Mouse (Mus musculus) neural tube, embryonic 12.5 days (tissue): ENCODE results near the gene Abca8a. TPM values are rescaled to one million over a fixed set of nuclear protein-coding genes. Genes with fewer than 3 reads are reported as not detected.
"Not testable (repeated sequence)": the region's sequence is repeated elsewhere in the genome, so short reads cannot be mapped to it uniquely, and the experiment has no call there.

Source experiments
- ATAC-seq: fragments of 200-750 bp; cut with Nextera tagmentation; 2 replicates; pipeline ENCODE4 v1.8.0; 2017; ENCODE audit warnings: low read depth, mild to moderate bottlenecking, moderate TSS enrichment, moderate library complexity; ENCODE audit not compliant: low FRiP score
- H3K27ac ChIP-seq: fragments of 300-500 bp; sonication (generic); 2 replicates; pipeline ENCODE4 v1.5.1; 2016
- H3K27me3 ChIP-seq: fragments of 300-500 bp; sonication (generic); replicated peaks from 2 replicates; pipeline ENCODE4 v1.6.1; 2016; ENCODE audit warnings: mild to moderate bottlenecking
- H3K36me3 ChIP-seq: fragments of 300-500 bp; sonication (generic); 2 replicates; pipeline ENCODE4 v1.6.1; 2016; ENCODE audit warnings: mild to moderate bottlenecking
- H3K4me1 ChIP-seq: fragments of 300-500 bp; sonication (generic); 2 replicates; pipeline ENCODE4 v1.6.1; 2016
- H3K4me2 ChIP-seq: fragments of 300-500 bp; sonication (generic); replicated peaks from 2 replicates; pipeline ENCODE4 v1.6.1; 2016; ENCODE audit warnings: mild to moderate bottlenecking
- H3K4me3 ChIP-seq: fragments of 300-500 bp; sonication (generic); 2 replicates; pipeline ENCODE4 v1.5.1; 2016
- H3K9ac ChIP-seq: fragments of 300-500 bp; sonication (generic); 2 replicates; pipeline ENCODE4 v1.6.1; 2016; ENCODE audit warnings: mild to moderate bottlenecking
- H3K9me3 ChIP-seq: fragments of 300-500 bp; sonication (generic); 2 replicates; pipeline ENCODE4 v1.6.1; 2016; ENCODE audit warnings: mild to moderate bottlenecking
- WGBS: fragments of 180-500 bp; shearing (Covaris S2); methylation state at CpG from one replicate; pipeline ENCODE4 v1.1.7; 2016; 5-methylcytosine and 5-hydroxymethylcytosine counted together
- polyA plus RNA-seq: library from polyadenylated mRNA; unstranded; fragments of >200 nt; fragmentation: Nextera tagmentation; extraction: Ambion mirVana; gene quantifications from 2 replicates; pipeline ENCODE4 v1.2.1, GENCODE M21; 2016

The Abca8a gene
- polyA plus RNA-seq, 1 experiment from 2014 or later, result 0.08 TPM

GRCm38 (mm10) chr11:110053681-110054080 lies 42.1 kb downstream of the Abca8a start:
- Histone ChIP-seq H3K27me3 (no peaks in the 10 kb centered on the region), H3K4me2 (no peak overlapping the region), H3K27ac (no peak overlapping the region), H3K9ac (no peak overlapping the region), H3K4me1 (no peaks in the 10 kb centered on the region), H3K36me3 (no peaks in the 10 kb centered on the region), H3K9me3 (no peaks in the 10 kb centered on the region), H3K4me3 (no peak overlapping the region)
- ATAC-seq, result no peak
- WGBS, result 72% methylated on average over 3 of the region's 3 CpGs

- H3K36me3 ChIP-seq, result no peaks in the 10 kb centered on the region
- H3K4me3 ChIP-seq, result no peak overlapping the region
- H3K27me3 ChIP-seq, result no peaks in the 10 kb centered on the region
- no peak overlapping the region for H3K27ac ChIP-seq
- H3K4me1 ChIP-seq, result no peaks in the 10 kb centered on the region
- 95% methylated on average over 2 of the region's 2 CpGs for WGBS
- H3K9ac ChIP-seq, result no peak overlapping the region
- H3K9me3 ChIP-seq, result no peaks in the 10 kb centered on the region
- H3K4me2 ChIP-seq, result no peak overlapping the region
- ATAC-seq, result no peak
Measured at GRCm38 (mm10) chr11:110037795-110038194, 58.0 kb downstream of the Abca8a start.

GRCm38 (mm10) chr11:110028913-110029695 lies 66.7 kb downstream of the Abca8a start:
- 68% methylated on average over 7 of the region's 7 CpGs for WGBS
- no peaks in the 10 kb centered on the region for H3K9me3 ChIP-seq

GRCm38 (mm10) chr11:110010836-110011546 lies 84.8 kb downstream of the Abca8a start:
- H3K36me3 ChIP-seq, result no peaks in the 10 kb centered on the region
- no peak overlapping the region for H3K27ac ChIP-seq
- no peak overlapping the region for H3K9ac ChIP-seq
- ATAC-seq, result no peak
- WGBS, result 88% methylated on average over 2 of the region's 2 CpGs
- H3K4me1 ChIP-seq, result no peaks in the 10 kb centered on the region
- H3K27me3 ChIP-seq, result no peaks in the 10 kb centered on the region
- no peak overlapping the region for H3K4me2 ChIP-seq
- no peak overlapping the region for H3K4me3 ChIP-seq
- H3K9me3 ChIP-seq, result no peaks in the 10 kb centered on the region

More at GRCm38 (mm10) chr11:110028913-110029695, 66.7 kb downstream of the Abca8a start:
- H3K4me1 ChIP-seq, result no peaks in the 10 kb centered on the region
- H3K27ac ChIP-seq, result no peak overlapping the region
- no peak overlapping the region for H3K9ac ChIP-seq
- no peak for ATAC-seq
- no peak overlapping the region for H3K4me2 ChIP-seq
- H3K27me3 ChIP-seq, result no peaks in the 10 kb centered on the region
- no peaks in the 10 kb centered on the region for H3K36me3 ChIP-seq
- H3K4me3 ChIP-seq, result no peak overlapping the region

GRCm38 (mm10) chr11:109995624-109996023 lies 100.2 kb downstream of the Abca8a start, which contains the start of gene Abca8b:
TSS of gene Abca8b (minus strand) at chr11:109995845.
- WGBS, result under 1% methylated on average over 15 of the region's 15 CpGs
- peak within 1 kb of the TSS; percentile 70 for H3K4me2 ChIP-seq
- H3K27ac ChIP-seq, result no peak within 1 kb of the TSS
- no peaks in the 10 kb centered on the region for H3K27me3 ChIP-seq
- H3K9me3 ChIP-seq, result no peaks in the 10 kb centered on the region
- ATAC-seq, result peak; percentile 97
- H3K9ac ChIP-seq, result 0 out of 2 replicates have a peak within 1 kb of the TSS, but pooled peaks have one; percentile 33
- H3K36me3 ChIP-seq, result no peaks in the 10 kb centered on the region
- 0 out of 2 replicates have a peak, but pooled peaks cover 4% of the 10 kb centered on the region for H3K4me1 ChIP-seq
- H3K4me3 ChIP-seq, result peak within 1 kb of the TSS; percentile 35

- Histone ChIP-seq H3K27ac (no peak overlapping the region), H3K27me3 (no peaks in the 10 kb centered on the region), H3K4me2 (peak overlapping the region; percentile 70), H3K4me1 (0 out of 2 replicates have a peak, but pooled peaks cover 4% of the 10 kb centered on the region), H3K36me3 (no peaks in the 10 kb centered on the region), H3K4me3 (no peak overlapping the region), H3K9me3 (no peaks in the 10 kb centered on the region), H3K9ac (no peak overlapping the region)
- 4% methylated on average over 3 of the region's 3 CpGs for WGBS
- ATAC-seq, result peak; percentile 32; the same call in 1 of the 2 replicates
Measured at GRCm38 (mm10) chr11:109995013-109995412, 100.8 kb downstream of the Abca8a start.

GRCm38 (mm10) chr11:109994014-109994413 lies 101.8 kb downstream of the Abca8a start:
- WGBS, result 50% methylated on average over 6 of the region's 6 CpGs
- no peak overlapping the region for H3K9ac ChIP-seq
- H3K9me3 ChIP-seq, result no peaks in the 10 kb centered on the region
- H3K27ac ChIP-seq, result no peak overlapping the region
- no peak overlapping the region for H3K4me2 ChIP-seq
- H3K4me1 ChIP-seq, result 0 out of 2 replicates have a peak, but pooled peaks cover 4% of the 10 kb centered on the region
- no peaks in the 10 kb centered on the region for H3K27me3 ChIP-seq
- H3K4me3 ChIP-seq, result no peak overlapping the region
- no peak for ATAC-seq
- H3K36me3 ChIP-seq, result no peaks in the 10 kb centered on the region

- H3K4me2 ChIP-seq, result no peak overlapping the region
- H3K4me1 ChIP-seq, result 0 out of 2 replicates have a peak, but pooled peaks cover 4% of the 10 kb centered on the region
- H3K36me3 ChIP-seq, result no peaks in the 10 kb centered on the region
- H3K27ac ChIP-seq, result no peak overlapping the region
- H3K9me3 ChIP-seq, result no peaks in the 10 kb centered on the region
- no peak overlapping the region for H3K9ac ChIP-seq
- no peak overlapping the region for H3K4me3 ChIP-seq
- 81% methylated on average over 3 of the region's 3 CpGs for WGBS
- H3K27me3 ChIP-seq, result no peaks in the 10 kb centered on the region
- ATAC-seq, result no peak
Measured at GRCm38 (mm10) chr11:109991270-109991669, 104.5 kb downstream of the Abca8a start.

GRCm38 (mm10) chr11:109990256-109990655 lies 105.5 kb downstream of the Abca8a start:
- Histone ChIP-seq H3K4me3 (no peak overlapping the region), H3K27ac (no peak overlapping the region), H3K4me2 (no peak overlapping the region), H3K27me3 (no peaks in the 10 kb centered on the region), H3K9ac (no peak overlapping the region), H3K4me1 (0 out of 2 replicates have a peak, but pooled peaks cover 4% of the 10 kb centered on the region), H3K9me3 (no peaks in the 10 kb centered on the region), H3K36me3 (no peaks in the 10 kb centered on the region)
- 88% methylated on average over 2 of the region's 2 CpGs for WGBS
- no peak for ATAC-seq

GRCm38 (mm10) chr11:109988164-109988563 lies 107.6 kb downstream of the Abca8a start:
- no peak overlapping the region for H3K9ac ChIP-seq
- H3K4me1 ChIP-seq, result no peaks in the 10 kb centered on the region
- no peak overlapping the region for H3K4me3 ChIP-seq
- no peak for ATAC-seq
- no peaks in the 10 kb centered on the region for H3K9me3 ChIP-seq
- H3K27me3 ChIP-seq, result no peaks in the 10 kb centered on the region
- H3K27ac ChIP-seq, result no peak overlapping the region
- WGBS, result 67% methylated on average over 1 of the region's 1 CpGs
- H3K36me3 ChIP-seq, result no peaks in the 10 kb centered on the region
- no peak overlapping the region for H3K4me2 ChIP-seq

- not testable (repeated sequence) for H3K9me3 ChIP-seq, H3K36me3 ChIP-seq, H3K27ac ChIP-seq, H3K4me1 ChIP-seq, H3K9ac ChIP-seq, H3K4me3 ChIP-seq, ATAC-seq, H3K27me3 ChIP-seq, H3K4me2 ChIP-seq
- WGBS, result 39% methylated on average over 11 of the region's 11 CpGs
Measured at GRCm38 (mm10) chr11:109987460-109988072, 108.2 kb downstream of the Abca8a start.

GRCm38 (mm10) chr11:109981872-109982271 lies 113.9 kb downstream of the Abca8a start:
- Histone ChIP-seq H3K4me3 (no peak overlapping the region), H3K4me2 (no peak overlapping the region), H3K27me3 (no peaks in the 10 kb centered on the region), H3K9ac (no peak overlapping the region), H3K36me3 (no peaks in the 10 kb centered on the region), H3K9me3 (no peaks in the 10 kb centered on the region), H3K27ac (no peak overlapping the region), H3K4me1 (no peaks in the 10 kb centered on the region)
- 90% methylated on average over 2 of the region's 2 CpGs for WGBS
- no peak for ATAC-seq
